In the genomic region with DNA sequence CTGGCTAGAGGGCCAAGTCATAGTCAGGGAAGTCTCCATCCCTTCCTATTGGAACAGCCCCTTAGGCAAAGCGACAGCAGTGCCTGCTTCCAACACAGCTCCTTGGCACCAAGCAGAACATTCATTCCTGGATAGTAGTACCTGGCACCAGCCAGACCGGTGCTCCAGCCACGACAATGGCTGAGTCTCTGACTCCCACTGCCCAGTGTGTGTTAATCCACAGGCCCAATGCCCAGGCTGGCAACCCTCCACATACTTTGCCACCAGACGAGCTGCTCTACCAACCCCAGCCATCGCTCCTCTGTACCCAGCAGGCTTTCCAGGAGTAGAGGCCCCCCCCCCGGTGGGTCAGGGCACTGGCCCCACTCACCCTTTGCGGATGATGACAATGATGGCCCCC, we compare ENCODE assay signal across 10 mouse cellular contexts. TPM values are rescaled to one million over a fixed set of nuclear protein-coding genes. Genes with fewer than 3 reads are reported as not detected.
DNase-seq lines count a peak whose midpoint lies in the region; ATAC-seq and TF ChIP-seq lines count a peak whose summit lies in the region.
"Had no signal": no experiment of that assay in that cellular context is flagged by ENCODE, and none has a peak within 500 bp of the region (broad histone marks: within the 10 kb centered on the region; RNA-seq: fewer than 3 reads in every experiment).

No protein-coding gene starts in this region.

- no peak overlapping the region for H3K4me2 ChIP-seq in liver, embryonic 12.5 days
- H3K4me2 ChIP-seq in kidney, embryonic 14.5 days (replicated peaks; ENCODE audit: low read depth, low read length), result no peak overlapping the region
- H3K4me2 ChIP-seq in intestine, embryonic 16.5 days (ENCODE audit: low read depth, low read length), result no peak overlapping the region
- H3K4me2 ChIP-seq: limb, embryonic 15.5 days had no signal

- no peaks in the 10 kb centered on the region for H3K27me3 ChIP-seq in liver, adult 2 months (ENCODE audit: control insufficient read depth, insufficient read depth, low read length)
- H3K27me3 ChIP-seq in liver, embryonic 12.5 days (replicated peaks), result peaks cover 7% of the 10 kb centered on the region
- H3K27me3 ChIP-seq in kidney, embryonic 14.5 days (ENCODE audit: control insufficient read depth, insufficient read depth, low read length), result no peaks in the 10 kb centered on the region
- no peaks in the 10 kb centered on the region for H3K27me3 ChIP-seq in intestine, embryonic 16.5 days (replicated peaks; ENCODE audit: control insufficient read depth, insufficient read depth, low read length)
- H3K27me3 ChIP-seq: limb, embryonic 15.5 days had no signal

- ATAC-seq in liver, embryonic 12.5 days, result no peak
- ATAC-seq in kidney, embryonic 14.5 days (ENCODE audit: low FRiP score, low TSS enrichment), result no peak
- no peak for ATAC-seq in intestine, embryonic 16.5 days

- no peak overlapping the region for H3K27ac ChIP-seq in liver, adult 2 months (replicated peaks; ENCODE audit: insufficient read depth, low read depth, low read length)
- no peak overlapping the region for H3K27ac ChIP-seq in liver, embryonic 12.5 days
- H3K27ac ChIP-seq in kidney, embryonic 14.5 days (ENCODE audit: low read depth, low read length), result no peak overlapping the region
- no peak overlapping the region for H3K27ac ChIP-seq in intestine, embryonic 16.5 days (ENCODE audit: low read length)
- H3K27ac ChIP-seq: limb, embryonic 15.5 days had no signal

- H3K9me3 ChIP-seq in liver, embryonic 12.5 days (replicated peaks), result no peaks in the 10 kb centered on the region
- no peaks in the 10 kb centered on the region for H3K9me3 ChIP-seq in kidney, embryonic 14.5 days (ENCODE audit: control insufficient read depth, low read length)
- no peaks in the 10 kb centered on the region for H3K9me3 ChIP-seq in intestine, embryonic 16.5 days (ENCODE audit: control insufficient read depth, low read length)
- H3K9me3 ChIP-seq: limb, embryonic 15.5 days had no signal

- 83% methylated on average over 7 of the region's 7 CpGs for WGBS in liver, adult 2 months
- WGBS in liver, embryonic 12.5 days (ENCODE audit: insufficient replicate concordance), result 73% methylated on average over 7 of the region's 7 CpGs
- WGBS in kidney, embryonic 14.5 days, result 85% methylated on average over 7 of the region's 7 CpGs
- 81% methylated on average over 7 of the region's 7 CpGs for WGBS in intestine, embryonic 16.5 days

- H3K9ac ChIP-seq in liver, adult 2 months (ENCODE audit: low read depth, low read length), result no peak overlapping the region
- no peak overlapping the region for H3K9ac ChIP-seq in liver, embryonic 12.5 days
- H3K9ac ChIP-seq in kidney, embryonic 14.5 days (ENCODE audit: low read depth, low read length), result no peak overlapping the region
- no peak overlapping the region for H3K9ac ChIP-seq in intestine, embryonic 16.5 days (ENCODE audit: low read depth, low read length)
- H3K9ac ChIP-seq: limb, embryonic 15.5 days had no signal

- no peak for TF ChIP-seq POLR2A in liver, adult 2 months (IDR thresholded peaks at IDR 0.05; ENCODE audit: extremely low read depth, insufficient read depth, low read length)

- H3K79me2 ChIP-seq in liver, adult 2 months (ENCODE audit: control insufficient read depth, insufficient read depth, low read length), result no peaks in the 10 kb centered on the region

- H3K4me1 ChIP-seq in liver, adult 2 months (ENCODE audit: control insufficient read depth, insufficient read depth, low read length), result no peaks in the 10 kb centered on the region
- H3K4me1 ChIP-seq in liver, embryonic 12.5 days, result peaks cover 17% of the 10 kb centered on the region
- no peaks in the 10 kb centered on the region for H3K4me1 ChIP-seq in kidney, embryonic 14.5 days (ENCODE audit: control insufficient read depth, insufficient read depth, low read length)
- no peaks in the 10 kb centered on the region for H3K4me1 ChIP-seq in intestine, embryonic 16.5 days (ENCODE audit: control insufficient read depth, insufficient read depth, low read length)
- H3K4me1 ChIP-seq: limb, embryonic 15.5 days had no signal

- DNase-seq in cerebellum, adult 18-20 months, result peak; percentile 32 to 33
- no peak for DNase-seq in cerebellum, adult 8-10 months
- DNase-seq in liver, adult 2 months (ENCODE audit: extremely low read depth, low read depth, low spot score), result peak; percentile 19
- DNase-seq in cerebellum, postnatal 25 days, result peak; percentile 49 to 73
- peak; percentile 43 to 45 for DNase-seq in layer of hippocampus, postnatal 36 days
- DNase-seq: kidney, adult 8-10 months had no signal

- no peaks in the 10 kb centered on the region for H3K36me3 ChIP-seq in liver, adult 2 months (ENCODE audit: control insufficient read depth, insufficient read depth, low read length)
- H3K36me3 ChIP-seq in liver, embryonic 12.5 days, result no peaks in the 10 kb centered on the region
- H3K36me3 ChIP-seq in kidney, embryonic 14.5 days (ENCODE audit: control insufficient read depth, insufficient read depth, low read length), result no peaks in the 10 kb centered on the region
- no peaks in the 10 kb centered on the region for H3K36me3 ChIP-seq in intestine, embryonic 16.5 days (ENCODE audit: control insufficient read depth, insufficient read depth, low read length)
- H3K36me3 ChIP-seq: limb, embryonic 15.5 days had no signal

- no peak for TF ChIP-seq CTCF in liver, adult 2 months (IDR thresholded peaks at IDR 0.05; ENCODE audit: low read depth, low read length)

- H3K4me3 ChIP-seq in liver, adult 2 months (ENCODE audit: insufficient read depth, low read depth, low read length), result no peak overlapping the region
- no peak overlapping the region for H3K4me3 ChIP-seq in liver, embryonic 12.5 days
- no peak overlapping the region for H3K4me3 ChIP-seq in kidney, embryonic 14.5 days (ENCODE audit: low read length)
- H3K4me3 ChIP-seq in intestine, embryonic 16.5 days (ENCODE audit: low read length), result no peak overlapping the region
- H3K4me3 ChIP-seq: limb, embryonic 15.5 days had no signal

RNA-seq across cellular contexts. Expression of a gene that starts 40.6 kb away (rescaled TPM):
- total RNA-seq in liver, adult 2 months (2014; rRNA removed), result 0.09 and 0.40 TPM in 2 replicates
- 0.27 and 0.40 TPM in 2 replicates for polyA plus RNA-seq in liver, adult 2 months (2012; rRNA removed)
- polyA plus RNA-seq in liver, embryonic 12.5 days (2016; fragmentation: Nextera tagmentation; extraction: Ambion mirVana), result 2.7 and 2.8 TPM in 2 replicates
- 100 to 1,000 TPM in 1 of 2 experiments, 10 to 100 TPM in 1; 89.3 to 104 TPM for total RNA-seq in layer of hippocampus, postnatal 36 days (2021)
- polyA plus RNA-seq in kidney, embryonic 14.5 days (2014; fragmentation: Nextera tagmentation; extraction: Ambion mirVana), result 17.0 and 25.2 TPM in 2 replicates
- polyA plus RNA-seq in intestine, embryonic 16.5 days (2015; fragmentation: Nextera tagmentation; extraction: Ambion mirVana), result 4.7 and 4.8 TPM in 2 replicates

RNA-seq across cellular contexts. Expression of a gene that starts 45.8 kb away (rescaled TPM):
- 34.8 and 40.5 TPM in 2 replicates for total RNA-seq in liver, adult 2 months (2014; rRNA removed)
- 35.7 and 39.4 TPM in 2 replicates for polyA plus RNA-seq in liver, adult 2 months (2012; rRNA removed)
- 44.4 and 49.4 TPM in 2 replicates for polyA plus RNA-seq in liver, embryonic 12.5 days (2016; fragmentation: Nextera tagmentation; extraction: Ambion mirVana)
- total RNA-seq in layer of hippocampus, postnatal 36 days (2021), result 10 to 100 TPM; 29.9 to 34.9 TPM
- 40.9 and 46.6 TPM in 2 replicates for polyA plus RNA-seq in kidney, embryonic 14.5 days (2014; fragmentation: Nextera tagmentation; extraction: Ambion mirVana)
- 81.6 and 86.6 TPM in 2 replicates for polyA plus RNA-seq in intestine, embryonic 16.5 days (2015; fragmentation: Nextera tagmentation; extraction: Ambion mirVana)
